Mouse (Mus musculus) liver, postnatal 0 days (tissue): Measurements from ENCODE around the gene Ccdc138. TPM values are rescaled to one million over a fixed set of nuclear protein-coding genes. Genes with fewer than 3 reads are reported as not detected.

Experiments used
- ATAC-seq: fragments of 200-750 bp; cut with Nextera tagmentation; 2 replicates; pipeline ENCODE4 v1.8.0; 2017; ENCODE audit warnings: mild to moderate bottlenecking, moderate library complexity
- DNase-seq: peaks from one replicate; pipeline ENCODE4 v3.0.0-alpha.2; 2016
- H3K27ac ChIP-seq: fragments of 300-500 bp; sonication (generic); 2 replicates; pipeline ENCODE4 v1.5.1; 2014; ENCODE audit warnings: antibody characterized with exemption, moderate library complexity, mild to moderate bottlenecking, low read depth
- H3K27me3 ChIP-seq: fragments of 300-500 bp; sonication (generic); 2 replicates; pipeline ENCODE4 v1.6.1; 2014; ENCODE audit warnings: low read length, control low read depth, mixed read lengths; ENCODE audit not compliant: insufficient read depth
- H3K36me3 ChIP-seq: fragments of 300-500 bp; sonication (generic); replicated peaks from 2 replicates; pipeline ENCODE4 v1.6.1; 2014; ENCODE audit warnings: mild to moderate bottlenecking, control low read depth, low read length, moderate library complexity, mixed read lengths; ENCODE audit not compliant: insufficient read depth
- H3K4me1 ChIP-seq: fragments of 300-500 bp; sonication (generic); 2 replicates; pipeline ENCODE4 v1.6.1; 2014; ENCODE audit warnings: antibody characterized with exemption, mild to moderate bottlenecking, control low read depth; ENCODE audit not compliant: insufficient read depth
- H3K4me2 ChIP-seq: fragments of 300-500 bp; sonication (generic); 2 replicates; pipeline ENCODE4 v1.6.1; 2014; ENCODE audit warnings: low read depth, mild to moderate bottlenecking, low read length, moderate library complexity, mixed read lengths
- H3K4me3 ChIP-seq: fragments of 300-500 bp; sonication (generic); 2 replicates; pipeline ENCODE4 v1.5.1; 2014; ENCODE audit warnings: low read depth, low read length
- H3K9ac ChIP-seq: fragments of 300-500 bp; sonication (generic); replicated peaks from 2 replicates; pipeline ENCODE4 v1.6.1; 2014; ENCODE audit warnings: mild to moderate bottlenecking, moderate library complexity
- H3K9me3 ChIP-seq: fragments of 300-500 bp; sonication (generic); 2 replicates; pipeline ENCODE4 v1.6.1; 2016; ENCODE audit warnings: mild to moderate bottlenecking, control low read depth, low read length, mixed read lengths
- CTCF ChIP-seq: sonication (generic); IDR thresholded peaks from 2 replicates; pipeline ENCODE4 v1.5.1; 2016; ENCODE audit warnings: antibody characterized with exemption, low read depth
- EP300 ChIP-seq: IDR thresholded peaks from 2 replicates; pipeline ENCODE4 v1.6.1; 2016; ENCODE audit warnings: antibody characterized with exemption, low read depth, mild to moderate bottlenecking
- WGBS: fragments of 180-500 bp; shearing (Covaris S2); extraction: QIAGEN DNeasy Blood & Tissue Kit; methylation state at CpG from one replicate; pipeline ENCODE4 v1.1.7; 2014; ENCODE audit not compliant: insufficient replicate concordance; 5-methylcytosine and 5-hydroxymethylcytosine counted together
- polyA plus RNA-seq: library from polyadenylated mRNA; unstranded; fragments of >200 nt; fragmentation: Nextera tagmentation; extraction: Ambion mirVana; gene quantifications from 2 replicates; pipeline ENCODE4 v1.2.1, GENCODE M21; 2015

Ccdc138 gene
- polyA plus RNA-seq, 1 experiment from 2014 or later, result 1.7 TPM

- H3K27ac ChIP-seq, result no peak overlapping the region
- no peak for TF ChIP-seq CTCF
- no peak for TF ChIP-seq EP300
- H3K4me3 ChIP-seq, result no peak overlapping the region
- H3K4me1 ChIP-seq, result no peaks in the 10 kb centered on the region
- DNase-seq (no peak), ATAC-seq (no peak)
- no peaks in the 10 kb centered on the region for H3K27me3 ChIP-seq
- H3K36me3 ChIP-seq, result no peaks in the 10 kb centered on the region
- H3K9ac ChIP-seq, result no peak overlapping the region
- no peaks in the 10 kb centered on the region for H3K9me3 ChIP-seq
- H3K4me2 ChIP-seq, result no peak overlapping the region
- 60% methylated on average over 3 of the region's 3 CpGs for WGBS
Measured at GRCm38 (mm10) chr10:58608858-58609257, 111.1 kb downstream of the Ccdc138 start.

- no peaks in the 10 kb centered on the region for H3K9me3 ChIP-seq
- no peak for DNase-seq
- H3K27ac ChIP-seq, result no peak overlapping the region
- 78% methylated on average over 7 of the region's 7 CpGs for WGBS
- no peak overlapping the region for H3K4me3 ChIP-seq
- no peak overlapping the region for H3K9ac ChIP-seq
- no peaks in the 10 kb centered on the region for H3K27me3 ChIP-seq
- TF ChIP-seq EP300 (no peak), CTCF (no peak)
- H3K36me3 ChIP-seq, result no peaks in the 10 kb centered on the region
- no peak for ATAC-seq
- H3K4me1 ChIP-seq, result no peaks in the 10 kb centered on the region
- H3K4me2 ChIP-seq, result no peak overlapping the region
Measured at GRCm38 (mm10) chr10:58610484-58611261, 112.9 kb downstream of the Ccdc138 start.

- no peak overlapping the region for H3K9ac ChIP-seq
- H3K4me3 ChIP-seq, result no peak overlapping the region
- H3K27ac ChIP-seq, result no peak overlapping the region
- 79% methylated on average over 6 of the region's 6 CpGs for WGBS
- H3K9me3 ChIP-seq, result no peaks in the 10 kb centered on the region
- no peaks in the 10 kb centered on the region for H3K27me3 ChIP-seq
- no peak for DNase-seq
- no peaks in the 10 kb centered on the region for H3K36me3 ChIP-seq
- no peak for ATAC-seq
- no peak overlapping the region for H3K4me2 ChIP-seq
- no peaks in the 10 kb centered on the region for H3K4me1 ChIP-seq
- no peak for TF ChIP-seq EP300
Measured at GRCm38 (mm10) chr10:58614601-58615000, 116.9 kb downstream of the Ccdc138 start.

- Histone ChIP-seq H3K4me1 (no peaks in the 10 kb centered on the region), H3K9ac (no peak overlapping the region), H3K9me3 (no peaks in the 10 kb centered on the region), H3K36me3 (no peaks in the 10 kb centered on the region), H3K27ac (no peak overlapping the region), H3K4me2 (no peak overlapping the region), H3K27me3 (no peaks in the 10 kb centered on the region), H3K4me3 (no peak overlapping the region)
- DNase-seq, result no peak
- no peak for ATAC-seq
- TF ChIP-seq CTCF (no peak), EP300 (no peak)
- WGBS, result 81% methylated on average over 5 of the region's 5 CpGs
Measured at GRCm38 (mm10) chr10:58616565-58616964, 118.8 kb downstream of the Ccdc138 start.

- Histone ChIP-seq H3K36me3 (no peaks in the 10 kb centered on the region), H3K27me3 (no peaks in the 10 kb centered on the region), H3K9me3 (no peaks in the 10 kb centered on the region), H3K4me3 (no peak overlapping the region), H3K4me2 (no peak overlapping the region), H3K9ac (no peak overlapping the region), H3K4me1 (no peaks in the 10 kb centered on the region), H3K27ac (no peak overlapping the region)
- no peak for DNase-seq
- WGBS, result 83% methylated on average over 17 of the region's 17 CpGs
- ATAC-seq, result no peak
- no peak for TF ChIP-seq EP300
- no peak for TF ChIP-seq CTCF
Measured at GRCm38 (mm10) chr10:58618501-58619216, 120.9 kb downstream of the Ccdc138 start.

- Histone ChIP-seq H3K9ac (no peak overlapping the region), H3K36me3 (no peaks in the 10 kb centered on the region), H3K4me1 (no peaks in the 10 kb centered on the region), H3K27me3 (no peaks in the 10 kb centered on the region), H3K4me3 (no peak overlapping the region), H3K9me3 (no peaks in the 10 kb centered on the region), H3K4me2 (no peak overlapping the region), H3K27ac (no peak overlapping the region)
- WGBS, result 82% methylated on average over 4 of the region's 4 CpGs
- DNase-seq (no peak), ATAC-seq (no peak)
- TF ChIP-seq EP300 (no peak), CTCF (no peak)
Measured at GRCm38 (mm10) chr10:58619266-58619665, 121.5 kb downstream of the Ccdc138 start.
